Mouse (Mus musculus) layer of hippocampus, adult 8-10 months (tissue): ENCODE measurements around the gene Olfr11. TPM values are rescaled to one million over a fixed set of nuclear protein-coding genes. Genes with fewer than 3 reads are reported as not detected.

ENCODE experiments used
- DNase-seq, 2 experiments: peaks; one replicate each; pipeline ENCODE4 v3.0.0; 2022; ENCODE audit warnings: low spot score in 2 of 2
- total RNA-seq, 4 experiments: library from RNA; stranded (reverse); gene quantifications; 2 replicates each; pipeline ENCODE4 v1.2.4; 2022

Gene Olfr11
- total RNA-seq = not detected

- no peak for DNase-seq
Observed at GRCm38 (mm10) chr13:21642418-21642817, at the start of gene Olfr11. Gene Olfr11 (minus strand): TSS chr13:21642518.

DNA sequence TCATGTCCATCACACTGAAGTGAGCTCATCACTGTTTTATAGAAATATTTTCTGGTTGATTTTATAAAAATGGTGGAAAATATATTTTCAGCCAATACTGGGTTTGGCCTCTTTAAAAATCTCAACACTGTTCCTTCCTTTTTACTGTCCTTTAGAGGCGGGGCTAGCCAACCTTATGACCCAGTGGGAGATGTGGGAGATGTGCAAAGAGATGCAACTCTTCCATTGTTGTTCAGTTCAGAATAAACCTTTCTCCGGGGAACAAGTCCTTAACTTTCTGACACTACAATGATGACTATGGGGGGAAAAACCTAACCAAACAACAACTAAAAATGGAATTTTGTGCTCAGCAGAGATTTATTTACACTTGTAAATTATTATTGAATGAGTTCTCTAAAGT lies 35.0 kb upstream of the Olfr11 start, which contains the start of gene Olfr1360:
TSS of gene Olfr1360 (minus strand) at position 101 of the 400 bp plus-strand sequence.
- no peak for DNase-seq

GRCm38 (mm10) chr13:21663286-21663685 lies 21.0 kb upstream of the Olfr11 start, which contains the start of gene Olfr1361:
Gene Olfr1361 (minus strand): TSS chr13:21663386.
- DNase-seq = no peak

GRCm38 (mm10) chr13:21613922-21614321 lies 28.4 kb downstream of the Olfr11 start, which contains the start of gene Olfr1362:
Gene Olfr1362 (minus strand): TSS chr13:21614022.
- DNase-seq = no peak

- no peak for DNase-seq
Observed at GRCm38 (mm10) chr13:21591618-21592017, 50.7 kb downstream of the Olfr11 start.

Other genes with a start within 250 kb of the Olfr11 start
- 10 to 100 TPM; 38.0 to 47.9 (median 44.9) TPM for gene Zkscan3, start 239.8 kb downstream of the Olfr11 start, total RNA-seq
- gene Pgbd1, start 201.5 kb downstream of the Olfr11 start, total RNA-seq = 1 to 10 TPM; 1.4 to 2.5 (median 1.8) TPM
- 10 to 100 TPM; 50.7 to 68.4 (median 61.0) TPM for gene Zscan26, start 188.8 kb downstream of the Olfr11 start, total RNA-seq
- 1 to 10 TPM; 1.3 to 1.6 (median 1.4) TPM for gene Nkapl, start 174.0 kb downstream of the Olfr11 start, total RNA-seq
- 1 to 10 TPM; 6.0 to 6.7 (median 6.3) TPM for gene Zkscan4, start 163.6 kb downstream of the Olfr11 start, total RNA-seq
- not detected for gene Gm10065, start 163.1 kb downstream of the Olfr11 start, total RNA-seq
- gene AK157302, start 147.3 kb downstream of the Olfr11 start, total RNA-seq = 10 to 100 TPM; 17.4 to 24.2 (median 20.9) TPM
- gene Gm11273, start 141.1 kb downstream of the Olfr11 start, total RNA-seq = 10 to 100 TPM; 47.7 to 68.8 (median 61.4) TPM
- gene Zkscan8, start 111.4 kb downstream of the Olfr11 start, total RNA-seq = 10 to 100 TPM; 17.9 to 21.9 (median 19.8) TPM
- not detected for gene Olfr1366, start 99.7 kb downstream of the Olfr11 start, total RNA-seq
- not detected for gene Olfr1535, start 82.6 kb downstream of the Olfr11 start, total RNA-seq
- gene Olfr1364, start 60.8 kb downstream of the Olfr11 start, total RNA-seq = not detected
- gene Olfr1362, start 28.5 kb downstream of the Olfr11 start, total RNA-seq = not detected
- gene Olfr1361, start 20.9 kb upstream of the Olfr11 start, total RNA-seq = not detected
- not detected for gene Olfr1360, start 34.9 kb upstream of the Olfr11 start, total RNA-seq
- not detected for gene Olfr1359, start 55.6 kb upstream of the Olfr11 start, total RNA-seq
- gene Hist1h2bl, start 73.6 kb upstream of the Olfr11 start, total RNA-seq = 10 to 100 TPM; 10.8 to 28.3 (median 22.4) TPM
- 10 to 100 TPM in 2 of 4 experiments, 1 to 10 TPM in 2; 8.1 to 36.7 (median 16.0) TPM for gene Hist1h2ai, start 73.9 kb upstream of the Olfr11 start, total RNA-seq
- gene Hist1h3h, start 75.1 kb upstream of the Olfr11 start, total RNA-seq = 10 to 100 TPM; 30.3 to 49.1 (median 42.8) TPM
- gene Hist1h2bm, start 79.5 kb upstream of the Olfr11 start, total RNA-seq = 1 to 10 TPM; 2.8 to 4.8 (median 3.2) TPM
- 10 to 100 TPM; 11.6 to 17.1 (median 13.7) TPM for gene Hist1h4j, start 92.5 kb upstream of the Olfr11 start, total RNA-seq
- gene Hist1h4k, start 108.0 kb upstream of the Olfr11 start, total RNA-seq = 100 to 1,000 TPM; 228 to 277 (median 247) TPM
- 10 to 100 TPM in 2 of 4 experiments, 1 to 10 TPM in 2; 8.7 to 11.4 (median 9.8) TPM for gene Hist1h2ak, start 111.3 kb upstream of the Olfr11 start, total RNA-seq
- gene Hist1h2bn, start 111.6 kb upstream of the Olfr11 start, total RNA-seq = 1 to 10 TPM in 3 of 4 experiments, not detected in 1; 6.6 to 9.1 (median 8.4) TPM
- gene Hist1h1b, start 138.1 kb upstream of the Olfr11 start, total RNA-seq = 1 to 10 TPM; 3.8 to 6.5 (median 5.9) TPM
- 10 to 100 TPM; 32.9 to 72.6 (median 47.3) TPM for gene Hist1h3i, start 140.9 kb upstream of the Olfr11 start, total RNA-seq
- gene Hist1h2an, start 144.7 kb upstream of the Olfr11 start, total RNA-seq = 1 to 10 TPM in 1 of 4 experiments, not detected in 3; 3.2 TPM
- 10 to 100 TPM in 1 of 4 experiments, 1 to 10 TPM in 3; 3.1 to 11.6 (median 5.9) TPM for gene Hist1h2bp, start 144.9 kb upstream of the Olfr11 start, total RNA-seq
- 10 to 100 TPM; 26.8 to 44.1 (median 30.6) TPM for gene Hist1h2bq, start 167.7 kb upstream of the Olfr11 start, total RNA-seq
- 10 to 100 TPM in 3 of 4 experiments, 1 to 10 TPM in 1; 5.0 to 27.3 (median 17.8) TPM for gene Hist1h2ao, start 167.9 kb upstream of the Olfr11 start, total RNA-seq
- gene Hist1h4m, start 169.2 kb upstream of the Olfr11 start, total RNA-seq = 100 to 1,000 TPM; 180 to 291 (median 231) TPM
- 10 to 100 TPM in 3 of 4 experiments, not detected in 1; 11.4 to 41.9 (median 29.6) TPM for gene Hist1h4n, start 189.7 kb upstream of the Olfr11 start, total RNA-seq
- gene Hist1h2ap, start 191.0 kb upstream of the Olfr11 start, total RNA-seq = 10 to 100 TPM in 2 of 4 experiments, not detected in 2; 10.6 to 18.9 TPM
- 10 to 100 TPM; 26.6 to 44.1 (median 30.3) TPM for gene Hist1h2br, start 191.2 kb upstream of the Olfr11 start, total RNA-seq